Mouse (Mus musculus): ENCODE measurements around the gene Enpp6.

DNA sequence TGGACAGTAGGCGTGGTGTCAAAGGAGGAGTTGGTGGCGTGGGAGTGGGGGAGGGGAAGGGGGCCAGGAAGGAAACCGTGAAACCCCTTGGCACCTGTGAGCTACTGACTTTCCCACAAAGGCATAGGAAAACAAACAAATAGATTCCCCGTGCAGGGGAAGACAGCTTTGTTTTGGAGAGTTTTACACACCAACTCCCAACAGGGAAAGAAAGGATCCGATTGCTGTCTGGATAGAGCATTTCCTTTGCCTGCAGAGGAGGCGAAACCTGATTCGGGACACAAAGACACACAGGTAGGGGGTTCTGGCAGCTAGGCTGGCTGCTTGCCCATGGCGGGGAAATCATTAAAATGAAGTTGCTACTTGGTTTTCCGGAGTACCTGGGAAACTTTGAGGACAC, 148.9 kb downstream of the Enpp6 start:
- TF ChIP-seq POLR2A (IDR thresholded peaks at IDR 0.05; ENCODE audit: low read depth, low read length), result no peak
- TF ChIP-seq CTCF (conservative IDR thresholded peaks at IDR 0.05; ENCODE audit: insufficient read depth, insufficient read length, low read depth, low read length), result no peak

All from kidney, adult 2 months (tissue).